Mouse (Mus musculus) forebrain, postnatal 0 days (tissue): ENCODE results near the gene Trim33. TPM values are rescaled to one million over a fixed set of nuclear protein-coding genes. Genes with fewer than 3 reads are reported as not detected.
A peak's percentile ranks its signal among the peaks of the same experiment; 100 is the strongest.

Experiments
- ATAC-seq: fragments of 200-750 bp; cut with Nextera tagmentation; 2 replicates; pipeline ENCODE4 v1.8.0; 2017; ENCODE audit warnings: mild to moderate bottlenecking, moderate library complexity
- DNase-seq: peaks from one replicate; pipeline ENCODE4 v3.0.0-alpha.2; 2015
- H3K27ac ChIP-seq: fragments of 300-500 bp; sonication (generic); 2 replicates; pipeline ENCODE4 v1.5.1; 2014; ENCODE audit warnings: low read depth, mild to moderate bottlenecking, antibody characterized with exemption, low read length, moderate library complexity, mixed read lengths
- H3K27me3 ChIP-seq: fragments of 300-500 bp; sonication (generic); 2 replicates; pipeline ENCODE4 v1.6.1; 2014; ENCODE audit warnings: mild to moderate bottlenecking, low read length, mixed read lengths; ENCODE audit not compliant: insufficient read depth
- H3K36me3 ChIP-seq: fragments of 300-500 bp; sonication (generic); 2 replicates; pipeline ENCODE4 v1.6.1; 2014; ENCODE audit warnings: mild to moderate bottlenecking, moderate library complexity; ENCODE audit not compliant: insufficient read depth
- H3K4me1 ChIP-seq: fragments of 300-500 bp; sonication (generic); 2 replicates; pipeline ENCODE4 v1.6.1; 2014; ENCODE audit warnings: antibody characterized with exemption; ENCODE audit not compliant: insufficient read depth
- H3K4me2 ChIP-seq: fragments of 300-500 bp; sonication (generic); 2 replicates; pipeline ENCODE4 v1.6.1; 2014; ENCODE audit warnings: low read depth, mild to moderate bottlenecking, moderate library complexity
- H3K4me3 ChIP-seq: fragments of 300-500 bp; sonication (generic); 2 replicates; pipeline ENCODE4 v1.5.1; 2014; ENCODE audit warnings: low read depth, low read length, mixed read lengths
- H3K9ac ChIP-seq: fragments of 300-500 bp; sonication (generic); 2 replicates; pipeline ENCODE4 v1.6.1; 2014; ENCODE audit warnings: mild to moderate bottlenecking
- H3K9me3 ChIP-seq: fragments of 300-500 bp; sonication (generic); 2 replicates; pipeline ENCODE4 v1.6.1; 2016; ENCODE audit warnings: low read length
- CTCF ChIP-seq: sonication (generic); IDR thresholded peaks from 2 replicates; pipeline ENCODE4 v1.5.1; 2016; ENCODE audit warnings: antibody characterized with exemption, control low read depth, low read depth
- WGBS: fragments of 180-500 bp; shearing (Covaris S2); extraction: QIAGEN DNeasy Blood & Tissue Kit; methylation state at CpG from one replicate; pipeline ENCODE4 v1.1.7; 2014; 5-methylcytosine and 5-hydroxymethylcytosine counted together
- polyA plus RNA-seq: library from polyadenylated mRNA; unstranded; fragments of >200 nt; fragmentation: Nextera tagmentation; extraction: Ambion mirVana; gene quantifications from 2 replicates; pipeline ENCODE4 v1.2.1, GENCODE M21; 2015
- total RNA-seq: library from RNA; depleted of rRNA; stranded (reverse); fragments of >200 nt; gene quantifications from 2 replicates; pipeline ENCODE4 v1.2.3, GENCODE M21; 2014

Trim33 gene
- total and polyA plus RNA-seq, 2 experiments from 2014 or later = 12.5 to 65.5 TPM

- no peak overlapping the region for H3K27ac ChIP-seq
- H3K4me3 ChIP-seq = no peak overlapping the region
- no peaks in the 10 kb centered on the region for H3K27me3 ChIP-seq
- no peaks in the 10 kb centered on the region for H3K4me1 ChIP-seq
- ATAC-seq = no peak
- H3K4me2 ChIP-seq = no peak overlapping the region
- no peak overlapping the region for H3K9ac ChIP-seq
- 96% methylated on average over 2 of the region's 2 CpGs for WGBS
- no peak for DNase-seq
- no peak for TF ChIP-seq CTCF
- H3K9me3 ChIP-seq = no peaks in the 10 kb centered on the region
- peaks cover 27% of the 10 kb centered on the region for H3K36me3 ChIP-seq
Observed at GRCm38 (mm10) chr3:103354041-103354440, 74.9 kb downstream of the Trim33 start.

GRCm38 (mm10) chr3:103361150-103361549 lies 82.1 kb downstream of the Trim33 start:
- ATAC-seq = no peak

GRCm38 (mm10) chr3:103364182-103364945 lies 85.3 kb downstream of the Trim33 start:
- H3K4me2 ChIP-seq = no peak overlapping the region
- no peaks in the 10 kb centered on the region for H3K36me3 ChIP-seq
- no peak for TF ChIP-seq CTCF
- H3K9ac ChIP-seq = no peak overlapping the region
- WGBS = 86% methylated on average over 11 of the region's 11 CpGs
- H3K9me3 ChIP-seq = no peaks in the 10 kb centered on the region
- no peaks in the 10 kb centered on the region for H3K27me3 ChIP-seq
- no peak overlapping the region for H3K4me3 ChIP-seq
- no peak overlapping the region for H3K27ac ChIP-seq
- no peaks in the 10 kb centered on the region for H3K4me1 ChIP-seq
- ATAC-seq = no peak
- no peak for DNase-seq

More at GRCm38 (mm10) chr3:103361150-103361549, 82.1 kb downstream of the Trim33 start:
- TF ChIP-seq CTCF = no peak
- no peaks in the 10 kb centered on the region for H3K9me3 ChIP-seq
- H3K27ac ChIP-seq = no peak overlapping the region
- no peaks in the 10 kb centered on the region for H3K4me1 ChIP-seq
- no peak overlapping the region for H3K4me3 ChIP-seq
- no peak overlapping the region for H3K4me2 ChIP-seq
- no peaks in the 10 kb centered on the region for H3K27me3 ChIP-seq
- no peak overlapping the region for H3K9ac ChIP-seq
- 0 out of 2 replicates have a peak, but pooled peaks cover 4% of the 10 kb centered on the region for H3K36me3 ChIP-seq
- 86% methylated on average over 7 of the region's 7 CpGs for whole genome bisulfite sequencing
- DNase-seq = no peak

- Histone ChIP-seq H3K4me3 (no peak overlapping the region), H3K9ac (no peak overlapping the region), H3K27ac (no peak overlapping the region), H3K27me3 (no peaks in the 10 kb centered on the region), H3K4me2 (no peak overlapping the region), H3K9me3 (no peaks in the 10 kb centered on the region), H3K4me1 (no peaks in the 10 kb centered on the region), H3K36me3 (no peaks in the 10 kb centered on the region)
- TF ChIP-seq CTCF = no peak
- DNase-seq (no peak), ATAC-seq (peak; percentile 44)
- WGBS = 65% methylated on average over 11 of the region's 11 CpGs
Observed at GRCm38 (mm10) chr3:103367176-103367970, 88.3 kb downstream of the Trim33 start.

- H3K4me2 ChIP-seq = no peak overlapping the region
- DNase-seq = no peak
- TF ChIP-seq CTCF = no peak
- H3K4me1 ChIP-seq = no peaks in the 10 kb centered on the region
- H3K36me3 ChIP-seq = no peaks in the 10 kb centered on the region
- H3K4me3 ChIP-seq = no peak overlapping the region
- no peaks in the 10 kb centered on the region for H3K9me3 ChIP-seq
- no peak for ATAC-seq
- no peak overlapping the region for H3K9ac ChIP-seq
- no peak overlapping the region for H3K27ac ChIP-seq
- no peaks in the 10 kb centered on the region for H3K27me3 ChIP-seq
- WGBS = 73% methylated on average over 3 of the region's 3 CpGs
Observed at GRCm38 (mm10) chr3:103368731-103369130, 89.6 kb downstream of the Trim33 start.

- Histone ChIP-seq H3K27me3 (no peaks in the 10 kb centered on the region), H3K4me1 (no peaks in the 10 kb centered on the region), H3K9me3 (no peaks in the 10 kb centered on the region), H3K4me3 (no peak overlapping the region), H3K36me3 (no peaks in the 10 kb centered on the region), H3K27ac (no peak overlapping the region), H3K9ac (no peak overlapping the region), H3K4me2 (no peak overlapping the region)
- ATAC-seq (peak; percentile 36), DNase-seq (peak; percentile 41)
- TF ChIP-seq CTCF = peak; percentile 59
- 33% methylated on average over 8 of the region's 8 CpGs for WGBS
Observed at GRCm38 (mm10) chr3:103374028-103374427, 94.9 kb downstream of the Trim33 start.
